Mouse (Mus musculus) embryonic facial prominence, embryonic 13.5 days (tissue): Measurements from ENCODE around the gene Sema4b. TPM values are rescaled to one million over a fixed set of nuclear protein-coding genes. Genes with fewer than 3 reads are reported as not detected.

Experiments used
- polyA plus RNA-seq: library from polyadenylated mRNA; unstranded; fragments of >200 nt; fragmentation: Nextera tagmentation; extraction: Ambion mirVana; gene quantifications from 2 replicates; pipeline ENCODE4 v1.2.1, GENCODE M21; 2015

Sema4b gene
- polyA plus RNA-seq, 1 experiment from 2014 or later: 19.8 TPM

Other genes with a start within 250 kb of the Sema4b start
- gene Zfp710, start 162.0 kb upstream of the Sema4b start, polyA plus RNA-seq: 20.1 and 21.9 TPM in 2 replicates
- 514 and 560 TPM in 2 replicates for gene Idh2, start 71.4 kb upstream of the Sema4b start, polyA plus RNA-seq
- gene Cib1, start 46.0 kb downstream of the Sema4b start, polyA plus RNA-seq: 69.9 and 71.1 TPM in 2 replicates
- gene Gdpgp1, start 46.0 kb downstream of the Sema4b start, polyA plus RNA-seq: 3.8 TPM in 2 replicates
- 0.90 and 2.3 TPM in 2 replicates for gene Ttll13, start 59.5 kb downstream of the Sema4b start, polyA plus RNA-seq
- 52.2 and 52.5 TPM in 2 replicates for gene Ngrn, start 74.4 kb downstream of the Sema4b start, polyA plus RNA-seq
- 13.8 and 16.2 TPM in 2 replicates for gene Vps33b, start 82.8 kb downstream of the Sema4b start, polyA plus RNA-seq
- 121 and 130 TPM in 2 replicates for gene Prc1, start 107.6 kb downstream of the Sema4b start, polyA plus RNA-seq
- 15.6 and 17.2 TPM in 2 replicates for gene Rccd1, start 137.6 kb downstream of the Sema4b start, polyA plus RNA-seq
- 49.0 and 53.1 TPM in 2 replicates for gene Unc45a, start 154.2 kb downstream of the Sema4b start, polyA plus RNA-seq
- 21.6 and 29.0 TPM in 2 replicates for gene Hddc3, start 156.3 kb downstream of the Sema4b start, polyA plus RNA-seq
- 25.3 and 28.7 TPM in 2 replicates for gene Man2a2, start 184.5 kb downstream of the Sema4b start, polyA plus RNA-seq
- 12.8 and 13.8 TPM in 2 replicates for gene Fes, start 201.1 kb downstream of the Sema4b start, polyA plus RNA-seq
- gene Furin, start 218.6 kb downstream of the Sema4b start, polyA plus RNA-seq: 10.9 and 11.0 TPM in 2 replicates